ENCODE assay signal across 10 mouse cellular contexts in genomic region chr14:7944349-7945039, GRCm38 (mm10). TPM values are rescaled to one million over a fixed set of nuclear protein-coding genes. Genes with fewer than 3 reads are reported as not detected.
DNase-seq lines count a peak whose midpoint lies in the region; ATAC-seq and TF ChIP-seq lines count a peak whose summit lies in the region.
"Had no signal": no experiment of that assay in that cellular context is flagged by ENCODE, and none has a peak within 500 bp of the region (broad histone marks: within the 10 kb centered on the region; RNA-seq: fewer than 3 reads in every experiment).

No protein-coding gene starts in this region.

- H3K36me3 ChIP-seq in intestine, postnatal 0 days (ENCODE audit: control insufficient read depth, insufficient read depth), result peaks cover 64% of the 10 kb centered on the region
- H3K36me3 ChIP-seq in forebrain, embryonic 11.5 days (ENCODE audit: control insufficient read depth, insufficient read depth, low read length), result peaks cover 3% of the 10 kb centered on the region; the same call in 1 of the 2 replicates

- no peak overlapping the region for H3K9ac ChIP-seq in intestine, postnatal 0 days (ENCODE audit: low read depth, low read length)
- no peak overlapping the region for H3K9ac ChIP-seq in forebrain, embryonic 11.5 days (ENCODE audit: low read length)
- H3K9ac ChIP-seq: liver, embryonic 15.5 days had no signal

- H3K9me3 ChIP-seq in intestine, postnatal 0 days (ENCODE audit: control insufficient read depth), result no peaks in the 10 kb centered on the region
- no peaks in the 10 kb centered on the region for H3K9me3 ChIP-seq in forebrain, embryonic 11.5 days (ENCODE audit: control insufficient read depth, low read length)
- H3K9me3 ChIP-seq: liver, embryonic 15.5 days had no signal

- peak; percentile 33 for DNase-seq in adrenal gland, postnatal 10 days
- DNase-seq in adrenal gland, adult 18-20 months (ENCODE audit: low spot score in 2 of 2), result no peak
- DNase-seq in left cerebral cortex, adult 2 months (ENCODE audit: extremely low spot score in 1 of 2, low spot score in 2 of 2), result no peak
- DNase-seq in left cerebral cortex, postnatal 4 days, result no peak
- no peak for DNase-seq in ovary, postnatal 14 days (ENCODE audit: low spot score)
- DNase-seq in forebrain, embryonic 11.5 days (ENCODE audit: low spot score), result no peak

- H3K4me1 ChIP-seq in intestine, postnatal 0 days (replicated peaks; ENCODE audit: control insufficient read depth, insufficient read depth, low read length), result peaks cover 8% of the 10 kb centered on the region; the same call in 1 of the 2 replicates
- H3K4me1 ChIP-seq in forebrain, embryonic 11.5 days (replicated peaks; ENCODE audit: control insufficient read depth, insufficient read depth, low read length), result no peaks in the 10 kb centered on the region

- no peak overlapping the region for H3K4me3 ChIP-seq in left cerebral cortex, adult 2 months
- H3K4me3 ChIP-seq in intestine, postnatal 0 days (ENCODE audit: low read depth, low read length), result no peak overlapping the region
- H3K4me3 ChIP-seq in forebrain, embryonic 11.5 days (ENCODE audit: low read depth, low read length), result no peak overlapping the region
- H3K4me3 ChIP-seq: liver, embryonic 15.5 days had no signal

- peak overlapping the region; percentile 16; the same call in 1 of the 2 replicates for H3K27ac ChIP-seq in left cerebral cortex, adult 2 months
- no peak overlapping the region for H3K27ac ChIP-seq in intestine, postnatal 0 days (ENCODE audit: low read depth, low read length)
- H3K27ac ChIP-seq in forebrain, embryonic 11.5 days (ENCODE audit: low read depth, low read length), result no peak overlapping the region
- H3K27ac ChIP-seq: liver, embryonic 15.5 days had no signal

- WGBS in intestine, postnatal 0 days, result 54% methylated on average over 8 of the region's 8 CpGs
- 60% methylated on average over 8 of the region's 8 CpGs for WGBS in forebrain, embryonic 11.5 days

- TF ChIP-seq CTCF in left cerebral cortex, adult 2 months (IDR thresholded peaks at IDR 0.05), result peak; percentile 59
- peak; percentile 52 for TF ChIP-seq CTCF in intestine, postnatal 0 days (IDR thresholded peaks at IDR 0.05; ENCODE audit: low read depth)

- ATAC-seq in intestine, postnatal 0 days, result no peak
- peak; percentile 77; the same call in 1 of the 2 replicates for ATAC-seq in megakaryocyte-erythroid progenitor cell, adult 5-6 weeks (replicated peaks; ENCODE audit: low FRiP score, low TSS enrichment, poor library complexity, severe bottlenecking)
- ATAC-seq in forebrain, embryonic 11.5 days (replicated peaks; ENCODE audit: low FRiP score), result no peak

- H3K4me2 ChIP-seq in intestine, postnatal 0 days (replicated peaks; ENCODE audit: low read depth), result no peak overlapping the region
- no peak overlapping the region for H3K4me2 ChIP-seq in forebrain, embryonic 11.5 days (ENCODE audit: low read depth, low read length, severe bottlenecking)
- H3K4me2 ChIP-seq: liver, embryonic 15.5 days had no signal

- H3K27me3 ChIP-seq in intestine, postnatal 0 days (replicated peaks; ENCODE audit: control insufficient read depth, insufficient read depth, low read length), result no peaks in the 10 kb centered on the region
- no peaks in the 10 kb centered on the region for H3K27me3 ChIP-seq in forebrain, embryonic 11.5 days (ENCODE audit: control insufficient read depth, insufficient read depth, low read length)
- H3K27me3 ChIP-seq: liver, embryonic 15.5 days had no signal

- intact Hi-C loops in left cerebral cortex, adult 2 months (cut with DNase I), result no loop called here
- intact Hi-C loops in left cerebral cortex, postnatal 4 days (cut with DNase I), result no loop called here

RNA-seq across cellular contexts. Expression of gene Gm45521, which starts 12.6 kb away (rescaled TPM):
- not detected for total RNA-seq in adrenal gland, postnatal 10 days (2021)
- not detected for total RNA-seq in adrenal gland, adult 18-20 months (2021)
- total RNA-seq in left cerebral cortex, adult 2 months (2021), result not detected
- not detected for total RNA-seq in left cerebral cortex, postnatal 4 days (2021)
- polyA plus RNA-seq in intestine, postnatal 0 days (2015; fragmentation: Nextera tagmentation; extraction: Ambion mirVana), result not detected in 2 replicates
- total RNA-seq in megakaryocyte-erythroid progenitor cell, adult 5-6 weeks (2014; fragmentation: Nextera tagmentation), result not detected in 2 replicates
- not detected in 2 replicates for total RNA-seq in megakaryocyte-erythroid progenitor cell, adult 5-6 weeks (2017)
- not detected in 2 replicates for polyA plus RNA-seq in forebrain, embryonic 11.5 days (2014; fragmentation: Nextera tagmentation; extraction: Ambion mirVana)
- polyA plus RNA-seq: liver, embryonic 15.5 days; stomach, embryonic 16.5 days had no signal

RNA-seq across cellular contexts. Expression of gene Dnase1l3, which starts 49.9 kb away (rescaled TPM):
- total RNA-seq in adrenal gland, postnatal 10 days (2021), result 1 to 10 TPM; 4.2 to 7.8 TPM
- under 1 TPM; 0.45 to 0.70 TPM for total RNA-seq in adrenal gland, adult 18-20 months (2021)
- total RNA-seq in left cerebral cortex, adult 2 months (2021), result under 1 TPM in 1 of 2 experiments, not detected in 1; 0.07 TPM
- total RNA-seq in left cerebral cortex, postnatal 4 days (2021), result under 1 TPM in 1 of 2 experiments, not detected in 1; 0.06 TPM
- polyA plus RNA-seq in intestine, postnatal 0 days (2015; fragmentation: Nextera tagmentation; extraction: Ambion mirVana), result 2.5 and 3.0 TPM in 2 replicates
- not detected in 2 replicates for total RNA-seq in megakaryocyte-erythroid progenitor cell, adult 5-6 weeks (2014; fragmentation: Nextera tagmentation)
- total RNA-seq in megakaryocyte-erythroid progenitor cell, adult 5-6 weeks (2017), result not detected in 2 replicates
- not detected in 2 replicates for polyA plus RNA-seq in forebrain, embryonic 11.5 days (2014; fragmentation: Nextera tagmentation; extraction: Ambion mirVana)

RNA-seq across cellular contexts. Expression of gene Abhd6, which starts 58.2 kb away (rescaled TPM):
- 10 to 100 TPM; 39.2 to 40.2 TPM for total RNA-seq in adrenal gland, postnatal 10 days (2021)
- total RNA-seq in adrenal gland, adult 18-20 months (2021), result 10 to 100 TPM; 51.9 to 92.9 TPM
- 10 to 100 TPM; 69.2 to 78.7 TPM for total RNA-seq in left cerebral cortex, adult 2 months (2021)
- 10 to 100 TPM; 25.5 to 27.3 TPM for total RNA-seq in left cerebral cortex, postnatal 4 days (2021)
- polyA plus RNA-seq in intestine, postnatal 0 days (2015; fragmentation: Nextera tagmentation; extraction: Ambion mirVana), result 11.3 and 11.8 TPM in 2 replicates
- total RNA-seq in megakaryocyte-erythroid progenitor cell, adult 5-6 weeks (2014; fragmentation: Nextera tagmentation), result 0.24 and 0.42 TPM in 2 replicates
- 0.99 TPM in 1 of 2 replicates, not detected in the other for total RNA-seq in megakaryocyte-erythroid progenitor cell, adult 5-6 weeks (2017)
- 19.2 and 19.5 TPM in 2 replicates for polyA plus RNA-seq in forebrain, embryonic 11.5 days (2014; fragmentation: Nextera tagmentation; extraction: Ambion mirVana)

Comparison
In these comparisons a context has a peak if more than half of its experiments do, and no peak if none do; other contexts are left out.
1. RNA of gene Abhd6, which starts 58.2 kb away (total RNA-seq): 51.9 to 92.9 TPM in adrenal gland, adult 18-20 months, 69.2 to 78.7 TPM in left cerebral cortex, adult 2 months, 39.2 to 40.2 TPM in adrenal gland, postnatal 10 days and 25.5 to 27.3 TPM in left cerebral cortex, postnatal 4 days; 0.24 to 0.99 TPM in megakaryocyte-erythroid progenitor cell, adult 5-6 weeks; every median in the first group is over 10 times any median in the second.